Mouse (Mus musculus) erythroblast, embryonic 14.5 days (primary cell): ENCODE measurements at regions not wholly inside any gene's neighbourhood (a gene's known extent, or its start where the extent isn't known, plus 50 kb on each side); places are given as distances from the start of the nearest gene placed in this dataset.

ENCODE experiments used
- GATA1 ChIP-seq: IDR thresholded peaks from 2 replicates; pipeline ENCODE4 v1.6.1; 2012; ENCODE audit warnings: low read length, inconsistent platforms, mixed read lengths
- TAL1 ChIP-seq: IDR thresholded peaks from 3 replicates; pipeline ENCODE4 v1.6.1; 2012; ENCODE audit warnings: low read length, inconsistent platforms, mixed read lengths

GRCm38 (mm10) chr4:9122639-9123286 lies 883.9 kb upstream of the Car8 start:
- no peak for TF ChIP-seq TAL1
- TF ChIP-seq GATA1: no peak
